Mouse (Mus musculus): ENCODE measurements around the gene Olfr1338. TPM values are rescaled to one million over a fixed set of nuclear protein-coding genes. Genes with fewer than 3 reads are reported as not detected.

Olfr1338 gene
- polyA plus RNA-seq, 1 experiment from 2014 or later = not detected

DNA sequence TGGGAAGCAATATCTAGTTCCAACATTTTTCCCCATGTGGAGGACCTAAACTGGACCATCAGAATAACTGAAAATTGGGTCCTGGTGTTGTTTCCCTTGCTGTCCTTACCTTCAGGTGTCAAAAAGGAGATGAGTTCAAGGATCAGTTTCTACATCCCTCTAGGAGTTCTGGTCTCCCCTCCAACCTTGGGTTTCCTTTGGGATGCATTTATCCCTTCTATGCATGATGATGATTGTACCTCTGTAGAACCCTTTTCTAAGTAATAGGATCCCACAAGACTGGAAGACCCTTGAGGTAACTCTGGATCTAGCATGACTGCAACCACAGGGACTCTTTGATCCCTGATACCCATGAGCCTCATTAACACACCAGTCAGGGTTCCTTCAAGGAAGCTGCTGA lies 38.7 kb downstream of the Olfr1338 start, which contains the start of gene Olfr1340:
Olfr1340 (plus strand) TSS at position 301 of the 400 bp plus-strand sequence.
- Histone ChIP-seq H3K4me1 (ENCODE audit: control insufficient read depth, insufficient read depth, low read length) (no peaks in the 10 kb centered on the region), H3K4me3 (ENCODE audit: low read depth, low read length) (no peak within 1 kb of the TSS), H3K27ac (ENCODE audit: low read depth, low read length) (no peak within 1 kb of the TSS), H3K4me2 (no peak within 1 kb of the TSS), H3K9me3 (replicated peaks; ENCODE audit: control insufficient read depth, low read length) (no peaks in the 10 kb centered on the region), H3K36me3 (ENCODE audit: control insufficient read depth, insufficient read depth, low read length) (no peaks in the 10 kb centered on the region), H3K27me3 (ENCODE audit: control insufficient read depth, insufficient read depth, low read length) (no peaks in the 10 kb centered on the region), H3K9ac (ENCODE audit: low read depth, low read length) (no peak within 1 kb of the TSS)
- no peak for ATAC-seq (replicated peaks; ENCODE audit: insufficient number of reproducible peaks, low FRiP score, low TSS enrichment)

DNA sequence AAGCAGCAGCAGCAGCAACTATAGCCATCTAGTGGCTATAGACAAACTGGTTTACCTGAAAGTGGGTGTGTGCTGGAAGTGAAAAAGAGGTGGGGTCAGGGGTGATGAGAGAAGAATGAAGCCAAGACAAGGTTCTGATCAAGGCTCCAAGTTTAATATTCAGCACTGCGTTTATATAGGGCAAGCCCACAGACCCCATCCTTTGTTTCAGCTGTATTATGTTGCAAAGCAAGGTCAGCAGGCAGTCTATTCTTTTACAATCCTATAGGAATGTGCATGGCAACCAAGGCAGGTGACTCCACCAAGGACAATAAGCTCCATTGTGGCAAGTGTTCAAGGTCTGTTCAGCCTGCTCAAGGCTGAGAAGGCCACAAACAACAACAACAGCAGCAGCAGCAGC lies 46.9 kb downstream of the Olfr1338 start:
- no peaks in the 10 kb centered on the region for H3K9me3 ChIP-seq (replicated peaks; ENCODE audit: control insufficient read depth, low read length)
- 47% methylated on average over 1 of the region's 1 CpGs for WGBS (ENCODE audit: insufficient replicate concordance)
- no peaks in the 10 kb centered on the region for H3K27me3 ChIP-seq (ENCODE audit: control insufficient read depth, insufficient read depth, low read length)
- no peaks in the 10 kb centered on the region for H3K4me1 ChIP-seq (ENCODE audit: control insufficient read depth, insufficient read depth, low read length)
- H3K36me3 ChIP-seq (ENCODE audit: control insufficient read depth, insufficient read depth, low read length) = no peaks in the 10 kb centered on the region
- no peak overlapping the region for H3K9ac ChIP-seq (ENCODE audit: low read depth, low read length)
- no peak for ATAC-seq (replicated peaks; ENCODE audit: insufficient number of reproducible peaks, low FRiP score, low TSS enrichment)
- no peak overlapping the region for H3K4me2 ChIP-seq
- H3K4me3 ChIP-seq (ENCODE audit: low read depth, low read length) = no peak overlapping the region
- no peak overlapping the region for H3K27ac ChIP-seq (ENCODE audit: low read depth, low read length)

DNA sequence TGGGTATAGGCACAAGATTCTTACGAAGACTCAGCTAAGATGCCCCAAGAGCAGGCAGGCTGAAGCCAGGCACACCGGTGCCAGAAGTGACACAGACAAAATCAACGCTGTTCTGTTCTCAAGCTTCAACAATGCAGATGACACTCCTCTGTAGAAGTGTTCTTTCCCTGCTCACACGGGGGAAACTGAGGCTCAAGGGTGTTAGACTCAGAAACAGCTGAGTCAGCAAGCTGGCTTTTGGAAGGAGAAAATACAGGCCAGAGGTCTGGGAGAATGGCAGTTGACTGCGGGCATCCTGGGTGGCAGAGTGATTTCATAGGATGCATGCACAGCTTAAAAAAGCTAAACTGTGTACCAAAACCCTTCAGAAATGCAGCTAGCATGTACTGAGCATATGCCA lies 50.5 kb downstream of the Olfr1338 start:
- ATAC-seq (replicated peaks; ENCODE audit: insufficient number of reproducible peaks, low FRiP score, low TSS enrichment) = no peak

DNA sequence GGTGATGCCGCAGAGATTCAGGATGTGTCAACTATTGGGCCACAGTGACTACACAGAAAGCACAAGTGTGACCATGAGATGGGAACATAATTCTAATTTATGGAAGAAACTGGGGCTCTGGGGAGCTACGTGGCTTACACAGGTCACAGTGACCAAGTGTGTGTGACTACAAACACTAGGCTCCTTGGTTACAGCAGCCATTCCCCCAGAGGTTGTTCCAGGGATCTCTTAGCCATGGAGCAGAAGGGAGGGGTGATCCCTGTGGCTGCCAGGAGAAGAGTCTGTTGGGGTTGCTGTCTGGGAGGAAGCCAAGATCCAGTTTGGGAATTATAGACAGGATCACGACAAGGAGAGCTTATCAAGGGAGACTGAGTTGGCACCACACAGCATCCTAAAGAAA lies 55.3 kb downstream of the Olfr1338 start, which contains the start of gene Olfr1341:
Olfr1341 (plus strand) TSS at position 301 of the 400 bp plus-strand sequence.
- Histone ChIP-seq H3K4me2 (no peak within 1 kb of the TSS), H3K27me3 (ENCODE audit: control insufficient read depth, insufficient read depth, low read length) (no peaks in the 10 kb centered on the region), H3K9me3 (replicated peaks; ENCODE audit: control insufficient read depth, low read length) (no peaks in the 10 kb centered on the region), H3K36me3 (ENCODE audit: control insufficient read depth, insufficient read depth, low read length) (no peaks in the 10 kb centered on the region), H3K4me3 (ENCODE audit: low read depth, low read length) (no peak within 1 kb of the TSS), H3K9ac (ENCODE audit: low read depth, low read length) (no peak within 1 kb of the TSS), H3K27ac (ENCODE audit: low read depth, low read length) (no peak within 1 kb of the TSS), H3K4me1 (ENCODE audit: control insufficient read depth, insufficient read depth, low read length) (no peaks in the 10 kb centered on the region)
- WGBS (ENCODE audit: insufficient replicate concordance) = 62% methylated on average over 3 of the region's 3 CpGs
- no peak for ATAC-seq (replicated peaks; ENCODE audit: insufficient number of reproducible peaks, low FRiP score, low TSS enrichment)

More for the DNA sequence above, 50.5 kb downstream of the Olfr1338 start:
- Histone ChIP-seq H3K9ac (ENCODE audit: low read depth, low read length) (no peak overlapping the region), H3K4me3 (ENCODE audit: low read depth, low read length) (no peak overlapping the region), H3K4me2 (no peak overlapping the region), H3K4me1 (ENCODE audit: control insufficient read depth, insufficient read depth, low read length) (no peaks in the 10 kb centered on the region), H3K9me3 (replicated peaks; ENCODE audit: control insufficient read depth, low read length) (no peaks in the 10 kb centered on the region), H3K27ac (ENCODE audit: low read depth, low read length) (no peak overlapping the region), H3K36me3 (ENCODE audit: control insufficient read depth, insufficient read depth, low read length) (no peaks in the 10 kb centered on the region), H3K27me3 (ENCODE audit: control insufficient read depth, insufficient read depth, low read length) (no peaks in the 10 kb centered on the region)
- 74% methylated on average over 5 of the region's 5 CpGs for WGBS (ENCODE audit: insufficient replicate concordance)

Other genes with a start within 250 kb of the Olfr1338 start
- 0.31 and 0.39 TPM in 2 replicates for gene 2610528J11Rik, start 231.7 kb downstream of the Olfr1338 start, polyA plus RNA-seq (2014; fragmentation: Nextera tagmentation; extraction: Ambion mirVana)
- 0.16 and 0.45 TPM in 2 replicates for gene Tmem125, start 214.7 kb downstream of the Olfr1338 start, polyA plus RNA-seq (2014; fragmentation: Nextera tagmentation; extraction: Ambion mirVana)
- 1.2 and 1.5 TPM in 2 replicates for gene Cfap57, start 138.0 kb downstream of the Olfr1338 start, polyA plus RNA-seq (2014; fragmentation: Nextera tagmentation; extraction: Ambion mirVana)
- 106 and 111 TPM in 2 replicates for gene Ebna1bp2, start 137.9 kb downstream of the Olfr1338 start, polyA plus RNA-seq (2014; fragmentation: Nextera tagmentation; extraction: Ambion mirVana)
- gene Olfr62, start 99.8 kb downstream of the Olfr1338 start, polyA plus RNA-seq (2014; fragmentation: Nextera tagmentation; extraction: Ambion mirVana) = not detected in 2 replicates
- not detected in 2 replicates for gene Olfr1342, start 66.0 kb downstream of the Olfr1338 start, polyA plus RNA-seq (2014; fragmentation: Nextera tagmentation; extraction: Ambion mirVana)
- not detected in 2 replicates for gene Olfr1341, start 55.2 kb downstream of the Olfr1338 start, polyA plus RNA-seq (2014; fragmentation: Nextera tagmentation; extraction: Ambion mirVana)
- not detected in 2 replicates for gene Olfr1340, start 38.6 kb downstream of the Olfr1338 start, polyA plus RNA-seq (2014; fragmentation: Nextera tagmentation; extraction: Ambion mirVana)
- not detected in 2 replicates for gene Olfr1339, start 26.6 kb downstream of the Olfr1338 start, polyA plus RNA-seq (2014; fragmentation: Nextera tagmentation; extraction: Ambion mirVana)
- not detected in 2 replicates for gene Olfr1337, start 23.8 kb upstream of the Olfr1338 start, polyA plus RNA-seq (2014; fragmentation: Nextera tagmentation; extraction: Ambion mirVana)
- not detected in 2 replicates for gene Olfr1335, start 51.2 kb upstream of the Olfr1338 start, polyA plus RNA-seq (2014; fragmentation: Nextera tagmentation; extraction: Ambion mirVana)
- gene Olfr1333, start 77.5 kb upstream of the Olfr1338 start, polyA plus RNA-seq (2014; fragmentation: Nextera tagmentation; extraction: Ambion mirVana) = not detected in 2 replicates
- gene Olfr1331, start 105.9 kb upstream of the Olfr1338 start, polyA plus RNA-seq (2014; fragmentation: Nextera tagmentation; extraction: Ambion mirVana) = not detected in 2 replicates
- not detected in 2 replicates for gene Olfr1330, start 129.9 kb upstream of the Olfr1338 start, polyA plus RNA-seq (2014; fragmentation: Nextera tagmentation; extraction: Ambion mirVana)
- gene Olfr1329, start 158.7 kb upstream of the Olfr1338 start, polyA plus RNA-seq (2014; fragmentation: Nextera tagmentation; extraction: Ambion mirVana) = not detected in 2 replicates
- gene Olfr1328, start 179.9 kb upstream of the Olfr1338 start, polyA plus RNA-seq (2014; fragmentation: Nextera tagmentation; extraction: Ambion mirVana) = 0.04 TPM in 1 of 2 replicates, not detected in the other
- gene Lao1, start 202.8 kb upstream of the Olfr1338 start, polyA plus RNA-seq (2014; fragmentation: Nextera tagmentation; extraction: Ambion mirVana) = not detected in 2 replicates